22 mouse cellular contexts compared by ENCODE assay signal in genomic region chr4:150428762-150429161, GRCm38 (mm10).
A peak's percentile ranks its signal among the peaks of the same experiment; 100 is the strongest.
DNase-seq lines count a peak whose midpoint lies in the region; ATAC-seq lines count a peak whose summit lies in the region.
"Had no signal": no experiment of that assay in that cellular context is flagged by ENCODE, and none has a peak within 500 bp of the region (broad histone marks: within the 10 kb centered on the region; RNA-seq: fewer than 3 reads in every experiment).

No protein-coding gene starts in this region.

- peaks cover 52% of the 10 kb centered on the region for H3K4me1 ChIP-seq in heart, embryonic 13.5 days
- H3K4me1 ChIP-seq in neural tube, embryonic 15.5 days, result peaks cover 43% of the 10 kb centered on the region
- peaks cover 33% of the 10 kb centered on the region for H3K4me1 ChIP-seq in liver, embryonic 15.5 days (replicated peaks)

- H3K27me3 ChIP-seq in heart, embryonic 13.5 days (replicated peaks), result no peaks in the 10 kb centered on the region
- H3K27me3 ChIP-seq in neural tube, embryonic 15.5 days (replicated peaks), result no peaks in the 10 kb centered on the region
- H3K27me3 ChIP-seq in liver, embryonic 15.5 days, result no peaks in the 10 kb centered on the region
- H3K27me3 ChIP-seq: embryonic facial prominence, embryonic 13.5 days; Patski had no signal

- H3K27ac ChIP-seq in heart, embryonic 13.5 days (replicated peaks), result no peak overlapping the region
- H3K27ac ChIP-seq in neural tube, embryonic 15.5 days (replicated peaks), result peak overlapping the region; percentile 15; the same call in 1 of the 2 replicates
- no peak overlapping the region for H3K27ac ChIP-seq in liver, embryonic 15.5 days (replicated peaks)
- H3K27ac ChIP-seq: embryonic facial prominence, embryonic 13.5 days; gastrocnemius, adult 2 months; hindbrain, embryonic 10.5 days had no signal

- peak; percentile 48 for DNase-seq in heart, adult 11 months
- DNase-seq in heart, adult 18-20 months, result no peak
- DNase-seq in heart, adult 8-10 months (ENCODE audit: low spot score), result no peak
- DNase-seq in neural tube, embryonic 10.5 days (ENCODE audit: extremely low spot score, low spot score), result no peak
- DNase-seq in adrenal gland, adult 8-10 months, result no peak
- DNase-seq: adrenal gland, postnatal 25 days; cerebellum, adult 18-20 months; cerebellum, adult 9-11 months; cerebellum, postnatal 36 days; gastrocnemius, adult 2 months; gastrocnemius, postnatal 25 days; kidney, adult 11 months had no signal

- 38% methylated on average over 4 of the region's 4 CpGs for WGBS in heart, embryonic 13.5 days
- 81% methylated on average over 4 of the region's 4 CpGs for WGBS in neural tube, embryonic 15.5 days
- WGBS in liver, embryonic 15.5 days (ENCODE audit: insufficient replicate concordance), result 29% methylated on average over 4 of the region's 4 CpGs

- peak overlapping the region; percentile 33; the same call in 1 of the 2 replicates for H3K9ac ChIP-seq in heart, embryonic 13.5 days
- H3K9ac ChIP-seq in neural tube, embryonic 15.5 days (replicated peaks), result no peak overlapping the region
- no peak overlapping the region for H3K9ac ChIP-seq in liver, embryonic 15.5 days
- H3K9ac ChIP-seq: embryonic facial prominence, embryonic 13.5 days had no signal

- ATAC-seq in heart, embryonic 13.5 days (ENCODE audit: extremely low read depth, insufficient number of reproducible peaks, low FRiP score, low TSS enrichment), result no peak
- no peak for ATAC-seq in neural tube, embryonic 15.5 days (ENCODE audit: low FRiP score)
- ATAC-seq in liver, embryonic 15.5 days (ENCODE audit: insufficient read depth), result 0 out of 2 replicates have a peak, but pooled peaks have one; percentile 28
- ATAC-seq: activated CD4-positive, CD25-positive, alpha-beta regulatory T cell, adult 4 months; forebrain, embryonic 14.5 days; hindbrain, embryonic 16.5 days; inflammation-experienced regulatory T-cells, adult 6 months; Patski had no signal

- no peaks in the 10 kb centered on the region for H3K9me3 ChIP-seq in heart, embryonic 13.5 days
- no peaks in the 10 kb centered on the region for H3K9me3 ChIP-seq in neural tube, embryonic 15.5 days (replicated peaks)
- no peaks in the 10 kb centered on the region for H3K9me3 ChIP-seq in liver, embryonic 15.5 days (replicated peaks)
- H3K9me3 ChIP-seq: embryonic facial prominence, embryonic 13.5 days; hindbrain, embryonic 10.5 days had no signal

- no peak overlapping the region for H3K4me2 ChIP-seq in heart, embryonic 13.5 days
- no peak overlapping the region for H3K4me2 ChIP-seq in neural tube, embryonic 15.5 days
- no peak overlapping the region for H3K4me2 ChIP-seq in liver, embryonic 15.5 days
- H3K4me2 ChIP-seq: embryonic facial prominence, embryonic 13.5 days had no signal

- no peak overlapping the region for H3K4me3 ChIP-seq in heart, embryonic 13.5 days
- H3K4me3 ChIP-seq in neural tube, embryonic 15.5 days (replicated peaks), result no peak overlapping the region
- H3K4me3 ChIP-seq in liver, embryonic 15.5 days (replicated peaks), result no peak overlapping the region
- H3K4me3 ChIP-seq: embryonic facial prominence, embryonic 13.5 days; gastrocnemius, adult 2 months; hindbrain, embryonic 10.5 days had no signal

- peaks cover 18% of the 10 kb centered on the region for H3K36me3 ChIP-seq in heart, embryonic 13.5 days
- no peaks in the 10 kb centered on the region for H3K36me3 ChIP-seq in neural tube, embryonic 15.5 days
- 0 out of 2 replicates have a peak, but pooled peaks cover 5% of the 10 kb centered on the region for H3K36me3 ChIP-seq in liver, embryonic 15.5 days (replicated peaks)
